Mouse (Mus musculus) MEL (cell line): ENCODE results near the gene Arhgef17.

ENCODE experiments used
- CTCF ChIP-seq, 3 experiments: IDR thresholded peaks in 2 of 3; conservative IDR thresholded peaks in 1 of 3; 2 replicates each; pipeline ENCODE4 v1.5.1; 2011 to 2012; ENCODE audit warnings: low read length in 3 of 3, low read depth in 2 of 3, mild to moderate bottlenecking in 2 of 3, improper control_type of control experiment in 1 of 3, inconsistent platforms in 1 of 3, mixed read lengths in 1 of 3, moderate library complexity in 1 of 3; ENCODE audit not compliant: control insufficient read depth in 1 of 3, insufficient read depth in 1 of 3, poor library complexity in 1 of 3, severe bottlenecking in 1 of 3
- EP300 ChIP-seq, 2 experiments: IDR thresholded peaks; 2 replicates each; pipeline ENCODE4 v1.6.1; 2011; ENCODE audit warnings: improper control_type of control experiment in 2 of 2, low read length in 2 of 2, low read depth in 1 of 2, mild to moderate bottlenecking in 1 of 2
- HCFC1 ChIP-seq: IDR thresholded peaks from 2 replicates; pipeline ENCODE4 v1.6.1; 2012; ENCODE audit warnings: low read depth, mild to moderate bottlenecking, inconsistent platforms, low read length, improper control_type of control experiment, moderate library complexity
- MAX ChIP-seq: IDR thresholded peaks from 2 replicates; pipeline ENCODE4 v1.6.1; 2011; ENCODE audit warnings: low read length, improper control_type of control experiment
- MAZ ChIP-seq: IDR thresholded peaks from 2 replicates; pipeline ENCODE4 v1.6.1; 2012; ENCODE audit warnings: low read depth, mild to moderate bottlenecking, inconsistent platforms, low read length, improper control_type of control experiment
- MXI1 ChIP-seq: IDR thresholded peaks from 2 replicates; pipeline ENCODE4 v1.6.1; 2011; ENCODE audit warnings: mild to moderate bottlenecking, low read depth, low read length, improper control_type of control experiment
- NELFE ChIP-seq: IDR thresholded peaks from 2 replicates; pipeline ENCODE4 v1.6.1; 2011; ENCODE audit warnings: low read depth, low read length, improper control_type of control experiment
- POLR2A ChIP-seq, 2 experiments: IDR thresholded peaks; 2 replicates each; pipeline ENCODE4 v1.6.1; 2011 to 2012; ENCODE audit warnings: low read length in 2 of 2, mild to moderate bottlenecking in 2 of 2, control low read depth in 1 of 2, improper control_type of control experiment in 1 of 2, low read depth in 1 of 2, moderate library complexity in 1 of 2; ENCODE audit not compliant: control insufficient read depth in 1 of 2, insufficient read depth in 1 of 2, poor library complexity in 1 of 2
- RCOR1 ChIP-seq: IDR thresholded peaks from 2 replicates; pipeline ENCODE4 v1.6.1; 2012; ENCODE audit warnings: low read depth, mild to moderate bottlenecking, inconsistent platforms, low read length, improper control_type of control experiment
- ZNF384 ChIP-seq: IDR thresholded peaks from 2 replicates; pipeline ENCODE4 v1.6.1; 2012; ENCODE audit warnings: low read depth, mild to moderate bottlenecking, inconsistent platforms, low read length, improper control_type of control experiment

- TF ChIP-seq ZNF384 = no peak
- no peak for TF ChIP-seq EP300 (IDR thresholded peaks at IDR 0.05; ENCODE audit: low read depth in 1 of 2, low read length in 2 of 2)
- TF ChIP-seq RCOR1 = no peak
- TF ChIP-seq POLR2A (IDR thresholded peaks at IDR 0.05; ENCODE audit: control insufficient read depth in 1 of 2, insufficient read depth in 1 of 2, low read depth in 1 of 2, low read length in 2 of 2, poor library complexity in 1 of 2) = no peak
- no peak for TF ChIP-seq MAX
- TF ChIP-seq MAZ = no peak
- no peak for TF ChIP-seq MXI1
- TF ChIP-seq NELFE = no peak
- TF ChIP-seq HCFC1 = no peak
- TF ChIP-seq CTCF (IDR thresholded peaks at IDR 0.05 in 2 of 3, conservative IDR thresholded peaks at IDR 0.05 in 1 of 3; ENCODE audit: control insufficient read depth in 1 of 3, insufficient read depth in 1 of 3, low read depth in 2 of 3, low read length in 3 of 3, poor library complexity in 1 of 3, severe bottlenecking in 1 of 3) = no peak
Observed at GRCm38 (mm10) chr7:100839632-100840402, 92.1 kb downstream of the Arhgef17 start.
